Mouse (Mus musculus): ENCODE data around the gene Coq8a. TPM values are rescaled to one million over a fixed set of nuclear protein-coding genes. Genes with fewer than 3 reads are reported as not detected.
A peak's percentile ranks its signal among the peaks of the same experiment; 100 is the strongest.

The Coq8a gene
- total RNA-seq, 2 experiments from 2014 or later, result 20.2 to 20.5 TPM

GRCm38 (mm10) chr1:180199715-180200050, 281 bp upstream of the Coq8a start:
- DNase-seq (ENCODE audit: low spot score in 2 of 2), result no peak

GRCm38 (mm10) chr1:180197956-180198355, 1.4 kb downstream of the Coq8a start:
- no peak for DNase-seq (ENCODE audit: low spot score in 2 of 2)

- DNase-seq (ENCODE audit: low spot score in 2 of 2), result no peak
Observed at GRCm38 (mm10) chr1:180196508-180196907, 2.9 kb downstream of the Coq8a start.

GRCm38 (mm10) chr1:180195703-180196381, 3.6 kb downstream of the Coq8a start:
- DNase-seq (ENCODE audit: low spot score in 2 of 2), result peak; percentile 95 to 96

GRCm38 (mm10) chr1:180194781-180195471, 4.5 kb downstream of the Coq8a start:
- DNase-seq (ENCODE audit: low spot score in 2 of 2), result peak; percentile 19 to 26

- DNase-seq (ENCODE audit: low spot score in 2 of 2), result no peak
Observed at GRCm38 (mm10) chr1:180194048-180194447, 5.4 kb downstream of the Coq8a start.

- no peak for DNase-seq (ENCODE audit: low spot score in 2 of 2)
Observed at GRCm38 (mm10) chr1:180193391-180193935, 5.9 kb downstream of the Coq8a start.

GRCm38 (mm10) chr1:180192866-180193265, 6.5 kb downstream of the Coq8a start:
- no peak for DNase-seq (ENCODE audit: low spot score in 2 of 2)

GRCm38 (mm10) chr1:180191651-180192220, 7.7 kb downstream of the Coq8a start:
- DNase-seq (ENCODE audit: low spot score in 2 of 2), result no peak

- no peak for DNase-seq (ENCODE audit: low spot score in 2 of 2)
Observed at GRCm38 (mm10) chr1:180191112-180191511, 8.3 kb downstream of the Coq8a start.

- no peak for DNase-seq (ENCODE audit: low spot score in 2 of 2)
Observed at GRCm38 (mm10) chr1:180188951-180189350, 10.5 kb downstream of the Coq8a start.

- no peak for DNase-seq (ENCODE audit: low spot score in 2 of 2)
Observed at GRCm38 (mm10) chr1:180186371-180186770, 13.0 kb downstream of the Coq8a start.

GRCm38 (mm10) chr1:180185877-180186276, 13.5 kb downstream of the Coq8a start:
- no peak for DNase-seq (ENCODE audit: low spot score in 2 of 2)

GRCm38 (mm10) chr1:180184768-180185167, 14.6 kb downstream of the Coq8a start:
- no peak for DNase-seq (ENCODE audit: low spot score in 2 of 2)

- no peak for DNase-seq (ENCODE audit: low spot score in 2 of 2)
Observed at GRCm38 (mm10) chr1:180183525-180184159, 15.8 kb downstream of the Coq8a start.

GRCm38 (mm10) chr1:180182731-180183130, 16.7 kb downstream of the Coq8a start:
- DNase-seq (ENCODE audit: low spot score in 2 of 2), result no peak

- DNase-seq (ENCODE audit: low spot score in 2 of 2), result no peak
Observed at GRCm38 (mm10) chr1:180181966-180182319, 17.5 kb downstream of the Coq8a start.

- DNase-seq (ENCODE audit: low spot score in 2 of 2), result no peak
Observed at GRCm38 (mm10) chr1:180181304-180181965, 18.0 kb downstream of the Coq8a start.

GRCm38 (mm10) chr1:180179840-180180239, 19.6 kb downstream of the Coq8a start:
- DNase-seq (ENCODE audit: low spot score in 2 of 2), result no peak

GRCm38 (mm10) chr1:180179100-180179499, 20.3 kb downstream of the Coq8a start:
- DNase-seq (ENCODE audit: low spot score in 2 of 2), result no peak

GRCm38 (mm10) chr1:180178340-180178739, 21.1 kb downstream of the Coq8a start:
- no peak for DNase-seq (ENCODE audit: low spot score in 2 of 2)
